Mouse (Mus musculus) liver, embryonic 14.5 days (tissue): Measurements from ENCODE around the gene Baiap2l2. TPM values are rescaled to one million over a fixed set of nuclear protein-coding genes. Genes with fewer than 3 reads are reported as not detected.

ENCODE experiments used
- ATAC-seq: fragments of 200-750 bp; cut with Nextera tagmentation; 2 replicates; pipeline ENCODE4 v1.8.0; 2017; ENCODE audit warnings: moderate number of reproducible peaks, mild to moderate bottlenecking, moderate library complexity; ENCODE audit not compliant: insufficient read depth
- DNase-seq, 3 experiments: peaks; one replicate each; pipeline ENCODE4 v3.0.0-alpha.2; 2012 to 2013; ENCODE audit warnings: low read depth in 3 of 3, low spot score in 3 of 3
- H3K27ac ChIP-seq: fragments of 300-500 bp; sonication (generic); 2 replicates; pipeline ENCODE4 v1.5.1; 2014; ENCODE audit warnings: moderate library complexity, mild to moderate bottlenecking, control low read depth, inconsistent platforms
- H3K27me3 ChIP-seq: fragments of 300-500 bp; sonication (generic); 2 replicates; pipeline ENCODE4 v1.6.1; 2014; ENCODE audit warnings: mild to moderate bottlenecking, low read length, moderate library complexity; ENCODE audit not compliant: control insufficient read depth, insufficient read depth
- H3K36me3 ChIP-seq: fragments of 300-500 bp; sonication (generic); replicated peaks from 2 replicates; pipeline ENCODE4 v1.6.1; 2014; ENCODE audit warnings: low read depth; ENCODE audit not compliant: control insufficient read depth, insufficient read depth
- H3K4me1 ChIP-seq, 2 experiments: fragments of 200-500 bp in 1 of 2; fragments of 300-500 bp in 1 of 2; sonication (generic) in 1 of 2; replicated peaks; 2 replicates each; pipeline ENCODE4 v1.6.1; 2012 to 2014; ENCODE audit warnings: antibody characterized with exemption in 1 of 2, inconsistent platforms in 1 of 2, low read length in 1 of 2; ENCODE audit not compliant: control insufficient read depth in 2 of 2, insufficient read depth in 2 of 2
- H3K4me2 ChIP-seq: fragments of 300-500 bp; sonication (generic); 2 replicates; pipeline ENCODE4 v1.6.1; 2014; ENCODE audit warnings: low read depth, mild to moderate bottlenecking, control low read depth, moderate library complexity
- H3K4me3 ChIP-seq, 2 experiments: fragments of 200-500 bp in 1 of 2; fragments of 300-500 bp in 1 of 2; sonication (generic) in 1 of 2; 2 replicates each; pipeline ENCODE4 v1.5.1; 2012 to 2014; ENCODE audit warnings: low read depth in 2 of 2, low read length in 2 of 2, mild to moderate bottlenecking in 2 of 2, control low read depth in 1 of 2, inconsistent platforms in 1 of 2, moderate library complexity in 1 of 2; ENCODE audit not compliant: insufficient read depth in 1 of 2
- H3K9ac ChIP-seq: fragments of 300-500 bp; sonication (generic); replicated peaks from 2 replicates; pipeline ENCODE4 v1.6.1; 2014; ENCODE audit warnings: mild to moderate bottlenecking, control low read depth, moderate library complexity
- H3K9me3 ChIP-seq: fragments of 300-500 bp; sonication (generic); 2 replicates; pipeline ENCODE4 v1.6.1; 2016; ENCODE audit warnings: low read length, mixed read lengths; ENCODE audit not compliant: control insufficient read depth
- CTCF ChIP-seq: IDR thresholded peaks from 2 replicates; pipeline ENCODE4 v1.5.1; 2016; ENCODE audit warnings: antibody characterized with exemption, low read depth, control low read depth
- EP300 ChIP-seq: IDR thresholded peaks from 2 replicates; pipeline ENCODE4 v1.6.1; 2016; ENCODE audit warnings: antibody characterized with exemption, low read depth
- WGBS: fragments of 180-500 bp; shearing (Covaris S2); extraction: QIAGEN DNeasy Blood & Tissue Kit; methylation state at CpG from one replicate; pipeline ENCODE4 v1.1.7; 2014; ENCODE audit not compliant: insufficient replicate concordance; 5-methylcytosine and 5-hydroxymethylcytosine counted together
- polyA plus RNA-seq, 2 experiments: library from polyadenylated mRNA; depleted of rRNA in 1 of 2; stranded (reverse) in 1 of 2; unstranded in 1 of 2; fragments of >200 nt; fragmentation: Nextera tagmentation in 1 of 2; extraction: Ambion mirVana in 1 of 2; gene quantifications; 2 replicates each; pipeline versions ENCODE4 v1.2.1 to v1.2.3; 2012 to 2014

Baiap2l2 gene
- polyA plus RNA-seq, 2 experiments = 1.2 to 3.9 TPM

GRCm38 (mm10) chr15:79282434-79282833 lies 2.9 kb downstream of the Baiap2l2 start:
- 70% methylated on average over 5 of the region's 5 CpGs for WGBS
- no peak overlapping the region for H3K9ac ChIP-seq
- no peaks in the 10 kb centered on the region for H3K9me3 ChIP-seq
- TF ChIP-seq CTCF (no peak), EP300 (no peak)
- H3K36me3 ChIP-seq = no peaks in the 10 kb centered on the region
- no peaks in the 10 kb centered on the region for H3K27me3 ChIP-seq
- no peak overlapping the region for H3K4me2 ChIP-seq
- H3K27ac ChIP-seq = no peak overlapping the region
- DNase-seq (no peak), ATAC-seq (no peak)
- no peak overlapping the region for H3K4me3 ChIP-seq
- H3K4me1 ChIP-seq = peaks cover 15 to 17% of the 10 kb centered on the region in 2 experiments

- peak overlapping the region; percentile 13; the same call in 1 of the 2 replicates for H3K4me2 ChIP-seq
These were observed 3.9 kb downstream of the Baiap2l2 start for GRCm38 (mm10) chr15:79281389-79281788.

GRCm38 (mm10) chr15:79280850-79281249 lies 4.5 kb downstream of the Baiap2l2 start:
- Histone ChIP-seq H3K9ac (no peak overlapping the region), H3K36me3 (no peaks in the 10 kb centered on the region), H3K27ac (peak overlapping the region; percentile 36), H3K4me3 (no peak overlapping the region), H3K9me3 (no peaks in the 10 kb centered on the region), H3K4me2 (peak overlapping the region; percentile 11; the same call in 1 of the 2 replicates), H3K4me1 (peaks cover 15 to 17% of the 10 kb centered on the region in 2 experiments), H3K27me3 (no peaks in the 10 kb centered on the region)
- WGBS = 39% methylated on average over 5 of the region's 5 CpGs
- DNase-seq (no peak), ATAC-seq (peak; percentile 24; the same call in 1 of the 2 replicates)
- TF ChIP-seq EP300 = no peak
- peak; percentile 44 for TF ChIP-seq CTCF

More at GRCm38 (mm10) chr15:79281389-79281788, 3.9 kb downstream of the Baiap2l2 start:
- no peaks in the 10 kb centered on the region for H3K9me3 ChIP-seq
- H3K27me3 ChIP-seq = no peaks in the 10 kb centered on the region
- no peak overlapping the region for H3K4me3 ChIP-seq
- peak overlapping the region; percentile 31; the same call in 1 of the 2 replicates for H3K9ac ChIP-seq
- peaks cover 15 to 17% of the 10 kb centered on the region in 2 experiments for H3K4me1 ChIP-seq
- H3K36me3 ChIP-seq = no peaks in the 10 kb centered on the region
- DNase-seq = peak; percentile 47 to 82 (median 80)
- no peak for TF ChIP-seq CTCF
- no peak for TF ChIP-seq EP300
- H3K27ac ChIP-seq = peak overlapping the region; percentile 77
- 22% methylated on average over 1 of the region's 1 CpGs for WGBS
- ATAC-seq = peak; percentile 88

- peak; percentile 89 for TF ChIP-seq CTCF
- TF ChIP-seq EP300 = no peak
- peak in 1 of 3 experiments; percentile 42 for DNase-seq
- 30% methylated on average over 6 of the region's 6 CpGs for WGBS
- Histone ChIP-seq H3K27me3 (no peaks in the 10 kb centered on the region), H3K4me3 (no peak overlapping the region), H3K36me3 (no peaks in the 10 kb centered on the region), H3K9me3 (no peaks in the 10 kb centered on the region), H3K9ac (no peak overlapping the region), H3K4me2 (no peak overlapping the region), H3K27ac (no peak overlapping the region), H3K4me1 (peaks cover 15 to 17% of the 10 kb centered on the region in 2 experiments)
- no peak for ATAC-seq
These were observed 5.1 kb downstream of the Baiap2l2 start for GRCm38 (mm10) chr15:79280209-79280608.

GRCm38 (mm10) chr15:79277728-79278127 lies 7.6 kb downstream of the Baiap2l2 start:
- no peak overlapping the region for H3K27ac ChIP-seq
- DNase-seq = no peak
- H3K4me1 ChIP-seq = peaks cover 15 to 17% of the 10 kb centered on the region in 2 experiments
- no peak for ATAC-seq
- no peak for TF ChIP-seq EP300
- no peak for TF ChIP-seq CTCF
- H3K4me2 ChIP-seq = no peak overlapping the region
- no peaks in the 10 kb centered on the region for H3K9me3 ChIP-seq
- no peaks in the 10 kb centered on the region for H3K27me3 ChIP-seq
- no peak overlapping the region for H3K4me3 ChIP-seq
- H3K36me3 ChIP-seq = no peaks in the 10 kb centered on the region
- 51% methylated on average over 10 of the region's 10 CpGs for WGBS
- H3K9ac ChIP-seq = no peak overlapping the region
